Mouse (Mus musculus): ENCODE data around the gene Ubxn1. TPM values are rescaled to one million over a fixed set of nuclear protein-coding genes. Genes with fewer than 3 reads are reported as not detected.
"Not testable (repeated sequence)": the region's sequence is repeated elsewhere in the genome, so short reads cannot be mapped to it uniquely, and the experiment has no call there.

The Ubxn1 gene
- 129 and 137 TPM in 2 replicates for polyA plus RNA-seq (2012; rRNA removed)

DNA sequence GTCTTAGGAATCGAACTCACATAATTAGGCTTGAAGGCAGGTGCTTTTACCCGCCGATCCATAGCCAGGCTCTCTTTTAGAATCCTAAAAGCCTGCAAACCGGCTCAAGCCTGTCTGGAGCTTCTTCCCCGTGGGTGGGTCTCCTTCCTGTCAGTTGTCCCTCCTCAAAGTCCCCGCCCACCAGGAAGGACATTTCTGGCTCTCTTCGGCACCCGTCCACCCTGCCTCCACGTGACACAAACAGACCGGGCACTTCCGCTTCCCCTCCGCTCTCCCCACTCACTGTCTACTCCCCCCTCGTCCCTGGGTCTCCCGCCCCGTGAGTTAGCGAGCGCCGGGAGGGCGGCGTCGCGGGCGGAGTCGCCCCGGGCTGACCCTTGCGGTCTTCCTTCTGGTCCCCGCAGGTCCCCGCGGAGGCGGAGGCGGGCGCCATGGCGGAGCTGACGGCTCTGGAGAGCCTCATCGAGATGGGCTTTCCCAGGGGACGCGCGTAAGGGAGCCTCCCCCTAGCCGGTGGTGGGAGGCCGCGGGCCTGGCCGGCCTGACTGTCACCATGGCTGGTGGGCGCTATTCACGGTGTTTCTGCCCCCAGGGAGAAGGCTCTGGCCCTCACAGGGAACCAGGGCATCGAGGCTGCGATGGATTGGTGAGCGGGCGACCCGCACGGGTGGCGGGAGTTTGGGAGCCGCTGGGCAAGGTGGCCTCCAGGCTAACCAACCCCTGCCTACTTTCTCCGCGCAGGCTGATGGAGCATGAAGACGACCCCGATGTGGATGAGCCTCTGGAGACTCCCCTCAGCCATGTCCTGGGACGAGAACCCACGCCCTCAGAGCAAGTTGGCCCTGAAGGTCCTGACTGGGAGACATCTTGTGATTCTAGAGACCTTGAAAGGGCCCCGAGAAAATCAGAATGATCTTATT is at the start of gene Ubxn1:
TSS of gene Ubxn1 (plus strand) at position 230 of the 920 bp plus-strand sequence.
- DNase-seq (ENCODE audit: extremely low spot score in 1 of 2, low spot score in 1 of 2) = peak; percentile 97 to 99

DNA sequence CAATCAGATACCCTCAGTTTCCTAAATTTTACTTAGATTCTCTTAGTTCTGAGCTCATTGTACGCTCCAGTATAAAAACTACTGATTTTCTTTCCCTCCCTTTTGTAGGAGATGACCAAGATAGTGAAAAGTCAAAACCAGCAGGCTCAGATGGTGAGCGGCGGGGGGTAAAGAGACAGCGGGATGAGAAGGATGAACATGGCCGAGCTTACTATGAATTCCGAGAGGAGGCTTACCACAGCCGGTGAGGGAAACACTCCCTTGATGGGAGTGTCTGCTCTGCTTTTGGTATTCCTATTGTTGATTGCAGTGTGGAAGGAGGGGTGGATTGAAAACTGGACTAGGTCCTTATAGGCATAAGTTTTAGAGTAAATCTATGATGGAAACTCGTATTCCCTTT is 48.6 kb upstream of the Ubxn1 start:
- DNase-seq (ENCODE audit: extremely low spot score in 1 of 2, low spot score in 1 of 2) = no peak

DNA sequence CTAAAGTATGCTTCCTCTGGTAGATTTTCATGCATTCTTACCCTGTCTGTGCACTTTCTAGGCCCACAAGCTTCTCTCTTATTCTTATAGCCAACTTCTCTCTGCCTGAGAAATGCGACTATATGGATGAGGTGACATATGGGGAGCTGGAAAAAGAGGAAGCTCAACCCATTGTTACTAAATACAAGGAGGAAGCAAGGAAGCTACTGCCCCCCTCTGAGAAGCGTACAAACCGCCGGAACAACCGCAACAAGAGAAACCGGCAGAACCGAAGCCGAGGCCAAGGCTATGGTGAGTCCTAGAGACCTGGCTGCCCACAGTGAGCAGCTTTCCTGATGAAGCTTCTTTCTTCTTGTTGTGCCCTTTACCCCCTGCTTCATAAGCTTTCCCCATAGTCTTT is 41.6 kb upstream of the Ubxn1 start, which contains the start of gene AC129217.1:
TSS of gene AC129217.1 (plus strand) at position 114 of the 400 bp plus-strand sequence.
- no peak for DNase-seq (ENCODE audit: extremely low spot score in 1 of 2, low spot score in 1 of 2)

DNA sequence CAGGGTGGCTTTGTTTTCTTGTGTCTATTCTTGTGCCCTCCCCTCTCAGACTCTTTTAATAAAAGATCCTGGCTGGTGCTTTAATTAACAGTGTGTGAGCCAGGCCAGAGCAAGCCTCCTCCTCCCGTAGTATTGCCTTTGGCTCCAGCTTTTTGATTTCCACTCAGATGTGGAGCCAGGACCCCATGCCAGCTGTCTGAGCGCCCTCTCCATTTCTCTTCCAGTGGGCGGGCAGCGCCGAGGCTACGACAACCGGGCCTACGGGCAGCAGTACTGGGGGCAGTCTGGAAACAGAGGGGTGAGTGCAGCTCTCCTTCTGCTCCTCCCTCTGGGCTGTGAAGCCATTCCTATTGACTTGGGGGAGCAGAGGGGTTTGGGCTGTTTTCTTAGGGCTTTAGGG is 40.6 kb upstream of the Ubxn1 start:
- no peak for DNase-seq (ENCODE audit: extremely low spot score in 1 of 2, low spot score in 1 of 2)

DNA sequence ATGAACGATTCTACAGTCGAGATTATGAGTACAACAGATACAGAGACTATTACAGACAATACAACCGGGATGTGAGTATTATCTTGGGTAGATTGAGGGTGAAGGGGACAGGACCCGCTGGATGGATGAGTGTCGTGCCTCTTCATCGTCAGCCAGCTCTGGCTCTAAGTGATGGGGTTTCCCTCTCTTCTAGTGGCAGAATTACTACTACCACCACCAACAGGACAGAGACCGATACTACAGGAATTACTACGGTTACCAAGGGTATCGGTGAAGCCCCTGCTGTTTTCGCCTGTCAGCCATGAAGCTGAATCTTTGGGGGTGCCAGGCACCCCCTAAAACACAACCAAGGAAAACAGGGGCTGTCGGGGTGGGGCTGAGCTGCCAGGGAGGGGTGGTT is 40.0 kb upstream of the Ubxn1 start:
- DNase-seq (ENCODE audit: extremely low spot score in 1 of 2, low spot score in 1 of 2) = no peak

DNA sequence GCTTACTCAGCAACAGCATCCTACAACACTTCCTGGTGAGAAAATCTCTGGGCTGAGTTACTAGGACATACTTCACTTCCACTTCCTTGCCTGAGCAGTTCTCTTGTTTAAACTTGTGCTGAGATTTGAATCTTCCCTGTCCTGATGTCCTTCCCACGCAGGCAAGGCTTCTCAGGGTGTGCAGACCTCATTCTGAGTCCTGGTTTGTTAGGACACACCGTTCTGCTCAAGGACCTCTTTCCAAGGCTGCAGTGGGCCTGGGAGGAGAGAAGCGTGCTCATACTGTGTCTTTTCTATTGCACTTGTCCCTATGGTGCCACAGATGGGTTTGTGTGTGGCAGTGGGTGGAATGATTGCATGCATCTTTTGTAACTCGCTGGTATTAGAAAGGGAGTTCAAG is 38.3 kb upstream of the Ubxn1 start:
- DNase-seq (ENCODE audit: extremely low spot score in 1 of 2, low spot score in 1 of 2) = no peak

DNA sequence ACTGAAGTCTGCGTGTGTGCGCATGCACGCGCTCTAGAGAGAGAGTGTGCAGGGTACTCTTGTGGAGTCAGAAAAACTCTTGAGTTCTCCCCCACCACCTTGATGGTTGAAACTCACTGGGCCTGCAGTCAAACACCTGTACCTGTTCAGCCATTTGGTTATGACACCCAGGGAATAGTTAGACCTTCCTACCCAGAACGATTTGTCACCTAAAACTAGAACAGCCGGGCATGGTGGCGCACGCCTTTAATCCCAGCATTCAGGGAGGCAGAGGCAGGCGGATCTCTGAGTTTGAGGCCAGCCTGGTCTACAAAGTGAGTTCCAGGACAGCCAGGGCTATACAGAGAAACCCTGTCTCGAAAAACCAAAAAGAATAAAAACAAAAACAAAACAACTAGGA is 35.0 kb upstream of the Ubxn1 start:
- not testable (repeated sequence) for DNase-seq (ENCODE audit: extremely low spot score in 1 of 2, low spot score in 1 of 2)

DNA sequence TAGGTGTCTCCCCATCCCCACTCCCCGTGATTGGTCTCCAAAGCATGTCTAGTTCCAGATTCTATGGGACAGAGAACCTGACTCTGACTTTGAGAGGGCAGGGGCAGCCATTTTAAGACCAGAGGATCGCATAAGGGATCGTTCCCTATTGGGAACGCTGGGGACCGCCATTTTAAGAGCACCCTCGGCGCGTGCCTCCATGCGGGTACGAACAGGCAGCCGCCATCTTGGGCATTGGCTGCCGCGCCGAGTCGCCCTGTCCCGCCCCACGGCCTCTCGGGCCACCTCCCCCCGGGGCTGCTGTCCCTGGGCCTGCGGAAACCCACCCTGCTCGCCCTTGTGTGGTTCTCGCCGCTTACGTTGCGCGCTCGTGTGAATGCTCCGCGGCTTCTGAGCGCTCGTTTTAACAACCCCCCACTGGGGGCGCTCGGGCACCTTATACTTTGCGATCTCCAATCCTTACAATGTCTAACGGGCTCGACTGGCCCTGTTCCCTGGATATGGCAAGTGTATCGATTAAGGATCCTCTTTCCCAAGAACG is 34.0 kb upstream of the Ubxn1 start, which contains the start of gene Bscl2:
TSS of gene Bscl2 (plus strand) at position 217 of the 541 bp plus-strand sequence.
- peak; percentile 76 to 87 for DNase-seq (ENCODE audit: extremely low spot score in 1 of 2, low spot score in 1 of 2)

DNA sequence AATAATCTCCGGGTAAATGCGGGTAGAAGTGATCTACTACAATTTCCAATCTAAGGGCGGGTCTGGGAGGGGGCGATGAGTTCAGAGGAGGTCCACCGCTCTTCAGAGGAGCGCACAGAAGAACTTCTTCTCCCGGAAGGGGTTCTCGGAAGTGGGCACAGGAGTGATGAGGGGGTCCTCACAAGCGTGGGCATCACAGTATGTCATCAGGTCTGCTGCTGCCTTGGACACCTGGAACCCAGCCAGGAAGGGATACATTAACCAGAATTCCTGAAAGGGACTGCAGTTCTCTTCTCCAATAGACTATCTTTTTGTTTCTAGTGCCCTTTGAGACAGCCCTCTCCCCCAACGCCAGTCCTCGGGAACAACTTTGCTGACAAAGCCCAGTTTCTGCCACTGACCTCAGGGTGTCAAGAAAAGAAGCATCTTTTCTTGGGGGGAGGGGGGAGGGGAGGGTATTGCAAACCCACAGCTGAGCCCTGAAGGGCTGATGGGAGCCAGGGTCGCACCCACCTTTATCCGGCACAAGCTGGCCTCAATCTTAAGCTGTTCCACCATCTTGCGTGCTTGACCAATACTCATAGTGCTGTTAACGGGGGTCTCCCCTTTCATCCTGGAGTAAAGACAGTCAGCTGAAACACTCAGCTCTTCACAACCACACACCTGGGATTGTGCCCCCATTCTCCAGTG is 33.1 kb upstream of the Ubxn1 start:
- DNase-seq (ENCODE audit: extremely low spot score in 1 of 2, low spot score in 1 of 2) = no peak

DNA sequence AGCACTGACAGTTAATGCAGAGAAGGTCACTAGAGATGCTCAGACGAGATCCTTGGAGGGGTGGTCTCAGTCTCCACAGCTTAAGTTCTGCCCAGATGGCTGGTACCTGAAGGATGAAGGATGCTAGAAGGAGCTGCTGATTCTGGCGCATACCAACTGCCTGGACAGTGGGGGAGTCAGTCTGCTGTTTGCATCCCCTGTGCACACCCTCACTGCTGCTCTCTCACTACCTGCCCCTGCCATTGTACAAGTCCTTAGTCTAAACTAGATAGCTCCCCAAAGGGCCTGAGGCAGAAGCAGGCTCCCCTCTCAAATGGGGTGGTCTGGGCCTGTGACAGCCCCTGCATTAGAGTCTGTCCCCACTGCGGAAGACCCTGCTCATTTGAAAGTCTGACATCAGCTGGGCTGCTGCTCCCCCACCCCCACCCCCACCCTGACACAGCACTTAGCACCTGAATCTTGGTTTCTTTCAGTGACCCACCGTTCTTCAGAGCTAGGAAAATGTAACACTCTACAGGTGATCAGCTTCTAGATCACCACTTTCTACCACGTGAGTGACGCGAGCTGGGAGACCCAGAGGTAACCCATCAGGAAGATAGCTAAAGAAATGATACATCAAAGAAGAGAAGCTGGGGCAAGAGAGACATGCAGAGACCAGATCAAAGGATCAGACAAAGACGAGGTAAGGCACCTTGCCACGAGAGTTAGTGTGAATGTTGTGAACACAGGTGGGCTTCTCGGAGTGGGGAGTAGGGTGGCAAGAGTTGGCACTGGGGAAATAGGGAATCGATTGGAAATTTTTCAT is 32.0 kb upstream of the Ubxn1 start, which contains the start of gene Gng3:
TSS of gene Gng3 (minus strand) at position 92 of the 805 bp plus-strand sequence.
- DNase-seq (ENCODE audit: extremely low spot score in 1 of 2, low spot score in 1 of 2) = peak; percentile 89 to 90

DNA sequence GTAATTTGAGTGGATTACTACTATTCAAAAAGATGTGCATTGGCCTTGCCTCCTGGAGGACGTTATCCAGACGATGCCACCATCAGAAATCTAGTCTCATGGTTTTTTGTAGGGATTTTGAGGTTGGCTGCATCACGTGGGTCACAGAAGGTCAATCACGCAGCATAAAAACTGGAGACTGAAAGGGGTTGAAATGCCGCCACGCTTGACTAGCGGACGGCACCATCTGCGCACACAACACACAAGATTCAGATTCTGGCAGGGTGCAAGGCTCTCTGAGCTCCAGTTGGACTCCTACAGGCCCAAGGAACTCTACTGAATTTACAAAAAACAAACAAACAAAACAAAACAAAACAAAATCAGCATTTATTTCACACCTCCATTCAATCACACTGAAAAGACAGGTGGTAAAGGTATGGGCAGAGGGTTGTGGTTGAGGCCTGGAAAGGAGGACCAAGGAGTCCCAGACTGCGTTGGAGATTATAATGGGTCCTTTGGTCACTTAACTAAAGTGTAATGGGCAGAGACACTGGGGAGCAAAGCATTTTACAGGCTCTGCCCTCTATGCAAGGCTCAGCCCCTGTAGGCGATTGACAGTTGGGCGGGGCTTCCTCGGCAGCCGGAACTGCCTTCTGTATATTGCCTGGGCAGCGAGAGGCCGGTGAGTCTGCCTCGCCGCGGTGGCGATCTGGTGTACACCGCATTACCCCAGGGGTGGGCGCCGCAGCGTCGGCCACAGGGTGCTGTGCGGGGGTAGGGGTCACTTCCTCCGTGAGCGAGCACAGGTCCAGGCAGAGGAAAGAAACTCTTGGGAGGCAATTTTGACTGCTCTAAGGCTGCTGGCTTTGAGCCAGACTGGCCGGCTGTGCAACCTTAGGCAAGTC is 31.1 kb upstream of the Ubxn1 start:
- DNase-seq (ENCODE audit: extremely low spot score in 1 of 2, low spot score in 1 of 2) = peak in 1 of 2 experiments; percentile 78

DNA sequence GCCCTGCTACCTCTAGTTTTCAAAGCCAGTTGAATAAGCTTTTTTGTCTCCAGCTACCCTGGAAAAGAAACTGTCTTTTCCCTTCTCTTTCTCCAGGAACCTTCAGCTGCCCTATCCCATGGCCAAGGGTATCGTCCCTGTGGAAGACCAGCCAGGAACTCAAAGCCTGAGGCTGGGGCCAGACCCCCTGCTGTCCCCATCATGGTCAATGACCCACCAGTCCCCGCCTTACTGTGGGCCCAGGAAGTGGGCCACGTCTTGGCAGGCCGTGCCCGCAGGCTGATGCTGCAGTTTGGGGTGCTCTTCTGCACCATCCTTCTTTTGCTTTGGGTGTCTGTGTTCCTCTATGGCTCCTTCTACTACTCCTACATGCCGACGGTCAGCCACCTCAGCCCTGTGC is 30.3 kb upstream of the Ubxn1 start:
- DNase-seq (ENCODE audit: extremely low spot score in 1 of 2, low spot score in 1 of 2) = no peak

DNA sequence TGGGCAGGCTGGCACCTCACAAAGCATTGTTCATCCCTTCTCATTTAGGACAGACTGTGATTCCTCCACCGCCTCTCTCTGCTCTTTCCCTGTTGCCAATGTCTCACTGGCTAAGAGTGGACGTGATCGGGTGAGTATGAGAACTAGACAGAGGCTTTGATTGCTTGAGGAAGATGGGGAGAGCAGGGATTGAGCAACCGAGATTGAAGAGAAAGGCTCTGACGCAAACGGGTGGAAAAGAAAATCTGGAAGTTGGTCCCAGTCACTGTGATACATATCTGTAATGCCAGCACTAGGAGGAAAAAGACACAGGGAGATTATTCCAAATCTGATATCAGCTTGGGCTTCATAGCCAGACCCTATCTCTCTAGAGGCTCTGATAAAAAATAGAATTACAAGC is 28.3 kb upstream of the Ubxn1 start:
- no peak for DNase-seq (ENCODE audit: extremely low spot score in 1 of 2, low spot score in 1 of 2)

DNA sequence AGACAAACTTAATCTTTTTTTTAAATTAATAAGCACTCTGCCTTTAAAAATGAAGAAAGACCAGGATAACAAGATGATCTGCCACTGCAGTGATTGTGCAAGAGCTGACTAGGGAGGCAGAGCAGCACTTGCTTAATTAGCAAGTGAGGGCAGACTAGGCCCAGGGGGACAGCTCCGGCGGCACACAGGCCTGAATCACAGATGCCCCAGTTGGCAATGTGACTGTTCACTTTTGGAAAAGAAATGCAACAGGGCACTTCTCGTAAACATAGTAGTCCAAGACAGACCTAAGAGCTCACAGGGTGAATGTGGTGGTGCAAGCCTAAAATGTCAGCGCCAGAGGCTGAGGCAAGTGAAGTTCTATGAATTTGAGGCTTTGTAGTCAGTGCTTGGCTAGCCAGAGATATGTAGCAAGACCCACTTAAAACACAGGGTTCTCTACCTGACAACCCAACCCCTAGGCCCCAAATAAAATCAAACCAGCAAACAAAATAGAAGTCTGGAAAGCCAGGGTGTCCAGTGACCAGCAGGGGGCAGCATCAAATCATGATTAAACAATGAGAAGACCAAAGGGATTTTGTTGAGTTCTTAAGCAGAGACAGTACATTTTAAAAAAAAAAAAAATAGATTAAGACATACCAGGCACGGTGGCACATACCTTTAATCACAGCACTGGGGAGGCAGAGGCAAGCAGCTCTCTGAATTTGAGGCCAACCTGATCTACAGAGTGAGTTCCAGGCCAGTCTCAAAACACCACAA is 26.7 kb upstream of the Ubxn1 start:
- peak in 1 of 2 experiments; percentile 91 for DNase-seq (ENCODE audit: extremely low spot score in 1 of 2, low spot score in 1 of 2)

DNA sequence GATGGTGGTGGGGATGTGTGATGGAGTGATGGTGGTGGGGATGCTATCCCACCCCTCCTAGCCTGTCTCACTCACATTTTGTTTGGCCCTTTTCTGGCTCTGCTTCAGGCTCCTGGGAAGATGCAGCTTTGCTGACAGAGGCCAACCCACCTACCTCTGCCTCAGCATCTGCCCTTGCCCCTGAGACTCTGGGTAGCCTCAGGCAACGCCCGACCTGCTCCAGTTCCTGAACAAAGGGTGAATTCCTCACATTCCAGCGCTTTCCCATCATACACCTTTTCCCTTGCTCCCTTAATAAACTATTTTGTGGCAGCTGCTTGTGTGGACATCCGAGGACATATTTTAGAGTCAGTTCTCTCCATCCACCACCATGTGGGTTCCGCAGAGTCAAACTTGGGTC is 22.9 kb upstream of the Ubxn1 start:
- no peak for DNase-seq (ENCODE audit: extremely low spot score in 1 of 2, low spot score in 1 of 2)

DNA sequence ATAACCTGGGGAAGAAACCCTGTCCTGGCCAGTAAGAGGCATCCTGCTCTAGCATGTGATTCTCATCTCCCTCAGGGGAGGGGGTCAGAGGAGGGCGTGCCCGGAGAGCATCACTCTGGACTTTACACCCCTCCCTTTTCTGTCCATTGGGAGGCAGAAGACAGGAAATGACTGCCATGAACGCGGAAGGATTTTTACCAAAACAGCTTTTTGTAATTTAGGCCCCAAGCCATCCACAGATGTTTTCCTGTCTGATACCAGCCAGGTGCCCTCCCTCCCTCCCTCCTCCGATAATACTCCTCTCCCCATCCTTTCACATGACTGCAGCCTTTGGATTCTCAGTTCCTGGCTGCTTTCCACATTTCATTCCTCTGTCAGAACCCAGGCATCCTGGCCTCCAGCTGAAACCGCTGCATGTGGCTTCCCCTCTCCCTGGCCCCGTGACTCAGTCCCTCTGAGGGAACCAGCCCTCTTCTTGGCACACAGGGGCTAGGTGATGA is 20.8 kb upstream of the Ubxn1 start, which contains the start of gene Lrrn4cl:
TSS of gene Lrrn4cl (plus strand) at position 367 of the 500 bp plus-strand sequence.
- DNase-seq (ENCODE audit: extremely low spot score in 1 of 2, low spot score in 1 of 2) = no peak

DNA sequence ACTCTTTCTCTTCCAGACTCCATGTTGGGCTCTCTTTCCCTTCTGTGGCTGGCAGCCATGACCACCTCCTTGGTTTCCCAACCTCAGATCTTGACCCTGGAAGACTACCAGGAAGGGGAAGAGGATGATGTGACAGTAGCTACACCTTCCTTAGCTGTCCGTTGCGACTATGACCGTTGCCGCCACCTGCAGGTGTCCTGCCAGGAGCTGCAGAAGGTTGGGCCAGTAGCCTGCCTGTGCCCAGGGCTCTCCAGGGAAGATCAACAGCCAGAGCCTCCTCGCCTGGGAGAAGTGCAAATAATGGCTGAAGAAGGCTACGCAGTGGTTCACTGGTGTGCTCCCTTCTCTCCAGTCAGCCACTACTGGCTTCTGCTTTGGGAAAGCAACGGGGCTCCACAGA is 19.7 kb upstream of the Ubxn1 start:
- no peak for DNase-seq (ENCODE audit: extremely low spot score in 1 of 2, low spot score in 1 of 2)

DNA sequence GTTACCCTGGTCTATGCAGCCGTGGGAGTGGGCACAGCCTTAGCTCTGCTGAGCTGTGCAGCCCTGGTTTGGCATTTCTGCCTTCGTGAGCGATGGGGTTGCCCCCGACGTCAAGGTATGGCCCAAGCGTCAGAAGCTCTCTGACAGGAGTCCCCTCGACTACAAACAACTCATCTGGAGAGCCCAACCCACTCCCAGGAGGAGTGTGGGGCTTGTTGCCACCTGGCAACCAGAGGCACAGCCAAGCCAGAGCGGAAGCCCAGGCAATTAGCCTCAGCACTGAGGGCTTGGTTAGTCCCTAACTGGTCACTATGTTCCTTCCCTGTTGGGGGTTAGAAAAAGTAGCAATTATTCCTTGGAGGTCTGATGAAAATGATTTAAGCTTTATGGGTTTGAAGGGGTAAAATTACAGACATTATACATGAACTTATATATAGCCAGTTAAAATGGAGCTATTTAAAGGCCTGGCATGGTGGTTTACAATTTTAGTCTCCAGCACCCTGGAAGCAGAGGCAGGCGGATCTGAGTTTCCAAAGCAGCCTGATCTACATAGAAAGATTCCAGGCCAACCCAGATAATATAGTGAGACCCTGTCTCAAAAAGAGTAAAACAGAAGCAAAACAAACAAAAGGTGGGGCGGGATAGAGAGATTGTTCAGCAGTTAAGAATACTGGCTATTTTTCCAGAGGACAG is 18.9 kb upstream of the Ubxn1 start:
- no peak for DNase-seq (ENCODE audit: extremely low spot score in 1 of 2, low spot score in 1 of 2)

All from frontal cortex, adult 2 months (tissue).